Mouse (Mus musculus) fibroblast of lung, adult 2 months (primary cell): Measurements from ENCODE around the gene Rel.

ENCODE experiments used
- DNase-seq: peaks from one replicate; pipeline ENCODE4 v3.0.0-alpha.2; 2011; ENCODE audit warnings: low read depth

Gene Rel

GRCm38 (mm10) chr11:23744352-23744751, 26.4 kb downstream of the Rel start:
- DNase-seq, result no peak

- DNase-seq, result no peak
Observed at GRCm38 (mm10) chr11:23741386-23741785, 29.4 kb downstream of the Rel start.

DNA sequence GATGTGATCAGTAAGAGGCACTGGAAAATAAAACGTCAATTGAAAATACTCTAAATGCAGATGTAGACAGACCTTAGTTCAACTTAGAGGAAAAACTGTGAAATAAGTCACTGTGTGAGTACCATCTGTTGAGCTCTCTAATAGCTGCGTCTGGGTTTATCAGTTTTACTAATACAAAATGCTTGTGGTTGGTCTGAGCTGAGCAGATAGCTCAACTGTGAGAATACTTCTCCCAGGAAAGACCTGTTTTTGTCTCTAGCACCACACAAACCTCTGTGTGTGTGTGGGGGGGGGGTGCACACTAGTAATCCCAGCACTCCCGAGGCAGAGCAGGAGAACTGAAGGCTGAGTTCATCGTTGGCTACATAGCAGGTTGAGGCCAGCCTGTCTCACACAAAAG, 29.9 kb downstream of the Rel start:
- DNase-seq, result no peak

- DNase-seq, result no peak
Observed at GRCm38 (mm10) chr11:23735820-23736470, 34.8 kb downstream of the Rel start.

DNA sequence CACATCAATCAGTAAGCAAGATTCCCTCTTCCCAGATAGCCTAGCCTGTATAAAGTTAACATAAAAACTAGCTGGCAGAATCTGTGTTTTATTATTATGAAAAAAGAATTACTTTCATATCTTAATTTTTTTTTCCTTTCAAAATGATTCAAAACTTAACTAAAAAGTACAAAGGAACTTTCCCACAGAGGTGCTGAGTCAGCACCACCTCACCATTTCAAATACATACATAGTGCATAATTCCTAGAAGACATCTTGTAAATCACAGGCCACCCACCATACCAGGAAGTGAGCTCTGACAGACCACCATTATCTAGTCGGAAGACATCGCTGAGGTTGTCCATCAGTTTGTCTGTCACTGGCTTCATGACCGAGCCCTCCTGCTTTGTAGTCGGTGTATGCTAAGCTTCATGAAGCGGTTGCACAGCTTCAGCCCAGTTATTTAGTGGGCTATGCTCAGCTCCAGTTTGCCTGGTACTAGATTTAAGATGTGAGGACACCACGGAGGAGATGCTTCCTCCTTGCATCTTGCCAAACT, 36.0 kb downstream of the Rel start:
- DNase-seq, result no peak

GRCm38 (mm10) chr11:23732840-23733239, 37.9 kb downstream of the Rel start:
- DNase-seq, result no peak

DNA sequence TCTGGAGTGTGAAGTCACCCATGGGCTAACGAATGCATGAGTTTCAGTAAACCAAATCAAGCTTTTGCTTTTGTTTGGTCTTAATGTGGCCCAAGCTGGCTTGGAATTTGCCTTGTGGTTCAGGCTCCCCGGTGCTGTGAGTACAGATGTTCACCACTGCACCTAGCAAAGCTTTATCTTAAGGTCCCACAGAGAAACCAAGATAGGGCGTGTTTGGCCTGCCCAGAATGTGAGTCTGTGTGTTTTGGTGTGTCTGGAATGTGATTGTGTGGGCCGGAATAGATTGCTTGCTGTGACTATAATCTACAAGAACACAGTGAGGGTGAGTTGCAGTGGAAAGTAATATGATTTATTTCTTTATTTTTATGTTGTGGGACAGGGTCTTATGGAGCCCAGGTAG, 40.6 kb downstream of the Rel start:
- no peak for DNase-seq

- no peak for DNase-seq
Observed at GRCm38 (mm10) chr11:23728186-23728585, 42.6 kb downstream of the Rel start.

- no peak for DNase-seq
Observed at GRCm38 (mm10) chr11:23726441-23726840, 44.3 kb downstream of the Rel start.

DNA sequence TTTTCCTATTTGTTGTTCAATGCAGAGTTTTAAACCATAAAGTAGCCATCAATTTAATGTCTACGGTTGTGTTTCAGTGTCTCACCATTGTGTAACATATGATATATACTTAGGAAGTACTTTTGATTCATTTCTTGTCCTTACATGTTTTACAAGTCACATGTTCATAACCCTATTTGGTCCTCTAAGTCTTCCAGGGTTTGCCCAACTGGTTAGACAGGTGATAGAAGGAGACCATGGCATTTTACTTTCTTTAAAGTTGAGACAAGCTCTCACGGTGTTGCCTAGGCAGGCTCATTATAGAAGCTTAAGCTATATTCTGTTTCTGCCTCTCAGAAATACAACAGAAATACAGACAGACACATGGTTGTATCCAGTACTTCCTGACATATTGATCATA, 44.9 kb downstream of the Rel start:
- no peak for DNase-seq

DNA sequence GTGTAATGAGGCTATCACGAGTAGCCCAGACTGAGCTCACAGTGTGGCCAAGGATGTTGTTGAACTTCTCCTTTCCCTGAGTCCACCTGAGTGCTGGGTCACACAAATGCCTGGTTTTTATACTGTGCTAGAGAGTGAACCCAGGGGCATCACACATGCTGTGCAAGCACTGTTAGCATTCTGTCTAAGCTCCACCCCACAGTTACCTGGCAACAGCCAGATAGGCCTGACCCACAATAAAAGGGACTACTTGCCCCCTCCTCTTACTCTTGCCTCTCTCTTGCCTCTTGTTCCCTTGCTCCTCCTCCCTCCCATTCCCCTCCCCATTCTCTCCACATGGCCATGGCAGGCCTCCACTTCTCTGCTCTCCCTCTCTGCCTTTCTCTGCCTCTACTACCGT, 48.4 kb downstream of the Rel start:
- DNase-seq, result no peak

GRCm38 (mm10) chr11:23719825-23720224, 50.9 kb downstream of the Rel start:
- DNase-seq, result no peak

DNA sequence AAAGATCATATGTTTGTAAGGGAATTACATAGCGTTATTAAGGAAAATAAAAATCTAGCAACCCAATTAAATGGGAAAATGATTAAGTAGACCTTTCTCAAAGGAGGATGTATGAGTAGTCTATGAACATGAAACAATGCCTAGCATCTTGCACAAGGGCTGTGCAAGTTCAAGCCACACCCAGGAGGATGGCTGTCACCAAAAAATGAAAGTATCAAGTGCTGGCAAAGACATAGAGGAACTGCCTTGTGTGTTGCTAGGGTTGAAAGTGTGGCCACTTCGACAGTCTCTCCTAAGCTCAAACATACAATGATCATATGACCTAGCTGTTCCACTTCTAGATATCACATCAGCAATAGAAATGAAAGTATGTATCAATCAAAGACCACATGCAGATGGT, 51.9 kb downstream of the Rel start:
- DNase-seq, result no peak

DNA sequence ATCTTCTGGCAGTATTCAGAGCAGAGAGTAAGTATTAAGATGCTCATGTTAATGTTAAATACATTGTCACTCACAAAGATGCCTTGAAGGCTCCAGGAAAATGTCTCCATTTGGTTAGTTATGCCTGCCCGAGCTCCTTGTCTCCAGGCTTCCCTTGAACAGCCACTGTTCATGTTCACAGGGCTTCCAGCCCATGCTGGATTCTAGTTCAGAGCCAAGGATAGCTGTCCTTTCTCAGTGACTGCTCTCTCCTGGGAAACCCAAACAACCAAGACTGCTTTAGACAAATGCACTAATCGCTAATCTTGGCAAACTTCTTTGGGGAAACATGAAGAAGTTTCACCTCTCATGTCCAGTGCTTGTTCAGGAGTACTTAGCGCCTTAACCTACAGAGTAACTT, 58.5 kb downstream of the Rel start:
- DNase-seq, result no peak

DNA sequence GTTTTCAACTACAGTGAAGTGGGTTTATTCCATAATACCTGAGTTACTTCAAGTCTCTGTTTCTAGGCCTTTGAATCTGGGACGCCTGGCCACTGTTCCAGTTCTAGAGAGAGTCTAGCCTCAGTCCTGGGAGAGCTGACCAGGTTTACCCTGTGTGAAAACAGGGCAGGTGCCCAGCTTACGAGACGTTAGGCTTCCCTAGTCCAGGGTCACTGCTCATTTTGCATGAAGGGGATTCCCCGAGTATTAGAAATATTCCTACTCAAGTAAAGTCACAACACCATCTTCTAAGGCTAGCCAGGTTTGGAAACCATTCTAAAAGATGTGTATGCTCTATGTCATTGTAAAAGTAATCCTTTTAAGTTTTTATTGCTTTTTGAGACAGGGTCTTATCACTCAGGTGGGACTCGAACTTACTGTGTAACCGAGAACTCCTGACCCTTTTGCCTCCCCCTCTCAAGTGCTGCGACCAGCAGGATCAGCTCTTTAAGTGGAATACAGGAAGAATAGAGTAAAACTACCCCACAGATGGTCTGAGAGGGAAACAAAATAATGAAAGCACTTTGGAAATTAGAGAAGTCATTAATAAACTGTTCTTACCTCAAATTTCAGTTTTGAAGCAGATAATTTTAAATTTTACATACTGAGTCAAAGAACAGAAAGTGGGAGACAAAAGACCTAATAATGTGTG, 66.0 kb downstream of the Rel start:
- no peak for DNase-seq

DNA sequence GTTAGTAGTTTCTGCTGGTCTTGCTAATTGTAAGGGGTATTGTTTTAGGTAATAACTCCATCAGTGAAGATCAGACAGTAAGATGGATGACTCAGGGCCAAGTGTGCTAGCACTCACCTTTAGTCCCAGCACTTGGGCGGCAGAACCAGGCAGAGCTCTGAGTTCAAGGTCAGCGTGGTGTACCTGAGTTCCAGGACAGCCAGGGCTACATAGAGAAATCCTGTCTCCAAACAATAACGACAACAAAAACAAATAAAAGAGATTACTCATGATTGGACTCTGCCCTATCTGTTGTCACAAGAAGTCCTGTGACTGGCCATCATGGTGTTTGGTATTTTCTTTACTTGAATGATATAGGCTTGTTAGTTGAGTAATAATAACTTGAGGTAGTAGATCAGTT, 68.9 kb downstream of the Rel start:
- DNase-seq, result no peak

DNA sequence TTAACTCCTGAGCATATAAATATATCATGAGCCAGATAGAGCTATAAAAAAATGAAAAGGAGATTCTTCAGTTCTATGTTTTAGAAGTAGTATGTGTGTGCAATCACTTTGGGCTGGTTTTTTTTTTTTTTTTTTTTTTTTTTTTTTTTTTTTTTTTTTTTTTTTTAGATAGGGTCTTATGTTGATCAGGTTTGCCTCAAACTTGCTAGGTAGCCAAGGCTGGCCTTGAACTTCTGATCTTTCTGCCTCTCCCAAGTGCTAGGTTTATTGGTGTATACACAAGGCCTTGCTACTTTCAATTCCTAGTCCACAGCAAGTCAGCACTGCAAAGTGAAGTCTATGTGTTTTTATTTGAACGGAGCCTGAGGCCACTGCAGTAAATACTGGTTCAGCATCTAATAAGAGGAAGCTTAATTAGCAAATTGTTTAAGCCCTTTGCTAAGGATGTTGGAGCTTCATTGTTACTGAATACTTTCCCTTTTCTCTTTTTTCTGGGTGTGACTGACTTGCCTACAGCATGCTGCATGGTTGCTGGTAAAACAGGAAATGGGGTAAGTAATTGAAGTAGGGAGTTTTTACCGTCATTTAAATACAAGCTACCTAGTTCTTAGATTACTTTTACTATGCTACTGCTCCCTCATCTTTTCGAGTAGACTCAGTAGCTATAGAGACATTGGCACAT, 71.2 kb downstream of the Rel start:
- DNase-seq, result no peak

- no peak for DNase-seq
Observed at GRCm38 (mm10) chr11:23698526-23698925, 72.2 kb downstream of the Rel start.

DNA sequence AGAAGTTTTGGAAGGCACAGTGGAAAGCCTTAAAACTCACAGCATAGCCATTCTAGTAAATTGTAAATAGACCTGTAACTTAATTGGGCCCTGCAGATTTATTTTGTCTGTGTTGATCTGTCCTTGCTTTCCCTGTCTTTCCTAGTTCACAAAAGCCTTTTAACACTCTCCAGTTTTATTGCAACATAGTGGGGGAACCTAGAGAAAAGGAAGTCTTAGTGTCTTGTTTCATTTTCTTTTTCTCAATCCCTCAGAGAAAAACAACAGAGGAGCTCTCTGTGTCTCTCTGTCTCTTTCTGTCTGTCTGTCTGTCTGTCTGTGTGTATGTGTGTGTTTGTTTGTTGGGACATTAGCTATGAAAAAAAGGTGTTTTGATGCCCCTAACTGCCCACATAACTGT, 74.9 kb downstream of the Rel start:
- no peak for DNase-seq

GRCm38 (mm10) chr11:23693286-23693685, 77.5 kb downstream of the Rel start:
- no peak for DNase-seq

DNA sequence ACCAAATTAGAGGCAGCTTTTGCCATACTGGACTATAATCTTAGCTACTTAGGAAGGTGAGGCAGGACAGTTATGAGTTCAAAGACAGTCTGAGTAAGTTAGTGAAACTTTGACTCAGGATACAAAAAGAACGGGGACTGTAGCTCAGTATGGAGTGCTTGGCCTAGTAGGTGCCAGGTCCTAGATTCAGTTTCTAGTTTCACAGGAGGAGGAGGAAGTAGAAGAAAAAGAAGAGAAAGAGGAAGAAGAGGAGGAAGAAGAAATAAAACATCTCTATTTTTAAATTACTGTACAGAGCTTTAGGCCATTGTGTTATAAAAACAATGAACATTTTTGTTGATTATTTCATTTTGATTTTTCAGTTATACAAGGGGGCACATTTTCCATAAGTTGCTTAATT, 82.7 kb downstream of the Rel start:
- DNase-seq, result no peak
